Mouse (Mus musculus) left cerebral cortex, postnatal 36 days (tissue): ENCODE results near the gene Smoc2. TPM values are rescaled to one million over a fixed set of nuclear protein-coding genes. Genes with fewer than 3 reads are reported as not detected.

Source experiments
- DNase-seq, 2 experiments: peaks; one replicate each; pipeline ENCODE4 v3.0.0; 2021 to 2022; ENCODE audit warnings: low spot score in 2 of 2, mixed read lengths in 1 of 2
- intact Hi-C: fragments of 180-260 bp; cut with DNase I; formaldehyde crosslinking; loops from one replicate; pipeline ENCODE4 v1.15.1; 2025
- total RNA-seq, 2 experiments: library from RNA; stranded (reverse); gene quantifications; 2 replicates each; pipeline ENCODE4 v1.2.3; 2021

The Smoc2 gene
- total RNA-seq, 2 experiments from 2014 or later: 10.5 to 15.1 TPM

- intact Hi-C loops: no loop called here
- no peak for DNase-seq
These were observed 61.4 kb downstream of the Smoc2 start for GRCm38 (mm10) chr17:14340736-14341135.

- no peak for DNase-seq
- intact Hi-C loops: no loop called here
These were observed 63.2 kb downstream of the Smoc2 start for GRCm38 (mm10) chr17:14342511-14342910.

- intact Hi-C loops: no loop called here
- no peak for DNase-seq
These were observed 64.1 kb downstream of the Smoc2 start for GRCm38 (mm10) chr17:14343442-14343841.

- DNase-seq: no peak
- intact Hi-C loops: no loop called here
These were observed 66.2 kb downstream of the Smoc2 start for GRCm38 (mm10) chr17:14345556-14345955.

GRCm38 (mm10) chr17:14346891-14347290 is 67.6 kb downstream of the Smoc2 start:
- intact Hi-C loops: no loop called here
- DNase-seq: no peak

GRCm38 (mm10) chr17:14349086-14349814 is 69.9 kb downstream of the Smoc2 start:
- DNase-seq: no peak
- intact Hi-C loops: no loop called here

GRCm38 (mm10) chr17:14353219-14354079 is 74.1 kb downstream of the Smoc2 start:
- no peak for DNase-seq
- intact Hi-C loops: no loop called here

- no peak for DNase-seq
- intact Hi-C loops: no loop called here
These were observed 82.2 kb downstream of the Smoc2 start for GRCm38 (mm10) chr17:14361511-14361910.

GRCm38 (mm10) chr17:14370476-14370875 is 91.2 kb downstream of the Smoc2 start:
- intact Hi-C loops: loop anchor here (10.0 kb wide), 1 partner anchor 144 kb away; no protein-coding TSS in a partner anchor

GRCm38 (mm10) chr17:14371606-14372005 is 92.3 kb downstream of the Smoc2 start:
- no peak for DNase-seq
- intact Hi-C loops: loop anchor here (10.0 kb wide), 1 partner anchor 143 kb away; no protein-coding TSS in a partner anchor

More at GRCm38 (mm10) chr17:14370476-14370875, 91.2 kb downstream of the Smoc2 start:
- DNase-seq: peak; percentile 55 to 65

- peak; percentile 30 to 44 for DNase-seq
- intact Hi-C loops: loop anchor here (10.0 kb wide), 1 partner anchor 142 kb away; no protein-coding TSS in a partner anchor
These were observed 93.2 kb downstream of the Smoc2 start for GRCm38 (mm10) chr17:14372324-14373145.

- no peak for DNase-seq
- intact Hi-C loops: loop anchor here (10.0 kb wide), 1 partner anchor 136 kb away; no protein-coding TSS in a partner anchor
These were observed 99.6 kb downstream of the Smoc2 start for GRCm38 (mm10) chr17:14378692-14379446.

GRCm38 (mm10) chr17:14379518-14379917 is 100.2 kb downstream of the Smoc2 start:
- DNase-seq: no peak
- intact Hi-C loops: loop anchor here (10.0 kb wide), 1 partner anchor 135 kb away; no protein-coding TSS in a partner anchor

- intact Hi-C loops: loop anchor here (10.0 kb wide), 1 partner anchor 135 kb away; no protein-coding TSS in a partner anchor
- DNase-seq: no peak
These were observed 100.7 kb downstream of the Smoc2 start for GRCm38 (mm10) chr17:14379966-14380365.

- DNase-seq: no peak
- intact Hi-C loops: no loop called here
These were observed 101.2 kb downstream of the Smoc2 start for GRCm38 (mm10) chr17:14380526-14380925.

- intact Hi-C loops: no loop called here
- no peak for DNase-seq
These were observed 102.2 kb downstream of the Smoc2 start for GRCm38 (mm10) chr17:14381482-14381881.

GRCm38 (mm10) chr17:14383981-14384380 is 104.7 kb downstream of the Smoc2 start:
- no peak for DNase-seq
- intact Hi-C loops: no loop called here

GRCm38 (mm10) chr17:14384980-14385379 is 105.7 kb downstream of the Smoc2 start:
- intact Hi-C loops: no loop called here
- no peak for DNase-seq

GRCm38 (mm10) chr17:14387261-14387660 is 108.0 kb downstream of the Smoc2 start:
- intact Hi-C loops: no loop called here
- no peak for DNase-seq
